Mouse (Mus musculus) cerebellum, postnatal 4 days (tissue): ENCODE data around the gene 4930558K02Rik.

Source experiments
- DNase-seq, 2 experiments: peaks; one replicate each; pipeline ENCODE4 v3.0.0; 2022; ENCODE audit warnings: low spot score in 2 of 2, mixed read lengths in 1 of 2

The 4930558K02Rik gene

GRCm38 (mm10) chr1:161998781-161999180 lies 19.3 kb upstream of the 4930558K02Rik start:
- DNase-seq, result no peak

GRCm38 (mm10) chr1:161992389-161992788 lies 13.0 kb upstream of the 4930558K02Rik start:
- no peak for DNase-seq

GRCm38 (mm10) chr1:161991846-161992245 lies 12.4 kb upstream of the 4930558K02Rik start:
- DNase-seq, result no peak

GRCm38 (mm10) chr1:161990684-161991578 lies 11.5 kb upstream of the 4930558K02Rik start:
- DNase-seq, result no peak

- DNase-seq, result no peak
Observed at GRCm38 (mm10) chr1:161983979-161984566, 4.6 kb upstream of the 4930558K02Rik start.

GRCm38 (mm10) chr1:161983451-161983850 lies 4.0 kb upstream of the 4930558K02Rik start:
- DNase-seq, result no peak

GRCm38 (mm10) chr1:161980626-161981298 lies 1.3 kb upstream of the 4930558K02Rik start:
- DNase-seq, result no peak

- DNase-seq, result no peak
Observed at GRCm38 (mm10) chr1:161980046-161980445, 610 bp upstream of the 4930558K02Rik start.

- DNase-seq, result no peak
Observed at GRCm38 (mm10) chr1:161978173-161978700, 1.2 kb downstream of the 4930558K02Rik start.

- no peak for DNase-seq
Observed at GRCm38 (mm10) chr1:161977331-161977730, 2.1 kb downstream of the 4930558K02Rik start.

GRCm38 (mm10) chr1:161976255-161977182 lies 2.9 kb downstream of the 4930558K02Rik start:
- DNase-seq, result peak; percentile 54 to 71

- no peak for DNase-seq
Observed at GRCm38 (mm10) chr1:161972233-161972632, 7.2 kb downstream of the 4930558K02Rik start.

- no peak for DNase-seq
Observed at GRCm38 (mm10) chr1:161970874-161971273, 8.6 kb downstream of the 4930558K02Rik start.

GRCm38 (mm10) chr1:161968589-161969407 lies 10.6 kb downstream of the 4930558K02Rik start, which contains the start of gene Pigc:
Gene Pigc (plus strand): TSS chr1:161969186.
- DNase-seq, result peak; percentile 84 to 94

- no peak for DNase-seq
Observed at GRCm38 (mm10) chr1:161967936-161968335, 11.5 kb downstream of the 4930558K02Rik start.

- DNase-seq, result no peak
Observed at GRCm38 (mm10) chr1:161962465-161963377, 16.7 kb downstream of the 4930558K02Rik start.

GRCm38 (mm10) chr1:161957964-161958950 lies 21.2 kb downstream of the 4930558K02Rik start:
- no peak for DNase-seq

- no peak for DNase-seq
Observed at GRCm38 (mm10) chr1:161955846-161956245, 23.6 kb downstream of the 4930558K02Rik start.
